Mouse (Mus musculus) forebrain, embryonic 15.5 days (tissue): ENCODE measurements at regions not wholly inside any gene's neighbourhood (a gene's known extent, or its start where the extent isn't known, plus 50 kb on each side); places are given as distances from the start of the nearest gene placed in this dataset.

Experiments
- ATAC-seq: fragments of 200-750 bp; cut with Nextera tagmentation; replicated peaks from 2 replicates; pipeline ENCODE4 v1.8.0; 2017; ENCODE audit warnings: mild to moderate bottlenecking, moderate TSS enrichment, moderate library complexity
- H3K27ac ChIP-seq: fragments of 300-500 bp; sonication (generic); replicated peaks from 2 replicates; pipeline ENCODE4 v1.5.1; 2015; ENCODE audit warnings: mild to moderate bottlenecking, inconsistent platforms
- H3K27me3 ChIP-seq: fragments of 300-500 bp; sonication (generic); 2 replicates; pipeline ENCODE4 v1.6.1; 2015; ENCODE audit warnings: inconsistent platforms
- H3K36me3 ChIP-seq: fragments of 300-500 bp; sonication (generic); 2 replicates; pipeline ENCODE4 v1.6.1; 2015; ENCODE audit warnings: mild to moderate bottlenecking, inconsistent platforms
- H3K4me1 ChIP-seq: fragments of 300-500 bp; sonication (generic); 2 replicates; pipeline ENCODE4 v1.6.1; 2015; ENCODE audit warnings: inconsistent platforms
- H3K4me2 ChIP-seq: fragments of 300-500 bp; sonication (generic); replicated peaks from 2 replicates; pipeline ENCODE4 v1.6.1; 2015; ENCODE audit warnings: mild to moderate bottlenecking, inconsistent platforms
- H3K4me3 ChIP-seq: fragments of 300-500 bp; sonication (generic); 2 replicates; pipeline ENCODE4 v1.5.1; 2015; ENCODE audit warnings: mild to moderate bottlenecking, inconsistent platforms
- H3K9ac ChIP-seq: fragments of 300-500 bp; sonication (generic); replicated peaks from 2 replicates; pipeline ENCODE4 v1.6.1; 2015; ENCODE audit warnings: mild to moderate bottlenecking, inconsistent platforms
- H3K9me3 ChIP-seq: fragments of 300-500 bp; sonication (generic); 2 replicates; pipeline ENCODE4 v1.6.1; 2016; ENCODE audit warnings: inconsistent platforms
- WGBS: fragments of 180-500 bp; shearing (Covaris S2); methylation state at CpG from one replicate; pipeline ENCODE4 v1.1.7; 2015; ENCODE audit warnings: mixed read lengths; 5-methylcytosine and 5-hydroxymethylcytosine counted together

- H3K4me2 ChIP-seq: no peak overlapping the region
- H3K9me3 ChIP-seq: no peaks in the 10 kb centered on the region
- H3K36me3 ChIP-seq: no peaks in the 10 kb centered on the region
- no peaks in the 10 kb centered on the region for H3K4me1 ChIP-seq
- no peak overlapping the region for H3K9ac ChIP-seq
- WGBS: 79% methylated on average over 2 of the region's 2 CpGs
- ATAC-seq: no peak
- H3K27me3 ChIP-seq: no peaks in the 10 kb centered on the region
- H3K27ac ChIP-seq: no peak overlapping the region
- H3K4me3 ChIP-seq: no peak overlapping the region
Measured at GRCm38 (mm10) chr17:44422161-44422560, 233.8 kb downstream of the Clic5 start.

- Histone ChIP-seq H3K27me3 (no peaks in the 10 kb centered on the region), H3K36me3 (no peaks in the 10 kb centered on the region), H3K27ac (no peak overlapping the region), H3K4me2 (no peak overlapping the region), H3K4me1 (no peaks in the 10 kb centered on the region), H3K9me3 (no peaks in the 10 kb centered on the region), H3K9ac (no peak overlapping the region), H3K4me3 (no peak overlapping the region)
- 65% methylated on average over 5 of the region's 5 CpGs for WGBS
- ATAC-seq: no peak
Measured at GRCm38 (mm10) chr17:44422865-44423264, 234.5 kb downstream of the Clic5 start.

GRCm38 (mm10) chr17:44423471-44423985, 235.1 kb downstream of the Clic5 start:
- Histone ChIP-seq H3K27me3 (no peaks in the 10 kb centered on the region), H3K4me1 (no peaks in the 10 kb centered on the region)
- WGBS: 91% methylated on average over 5 of the region's 5 CpGs

GRCm38 (mm10) chr17:44432524-44433295, 244.3 kb downstream of the Clic5 start:
- WGBS: 51% methylated on average over 4 of the region's 4 CpGs
- Histone ChIP-seq H3K4me2 (no peak overlapping the region), H3K27ac (no peak overlapping the region), H3K9ac (no peak overlapping the region), H3K4me3 (no peak overlapping the region), H3K27me3 (no peaks in the 10 kb centered on the region), H3K36me3 (no peaks in the 10 kb centered on the region), H3K4me1 (no peaks in the 10 kb centered on the region), H3K9me3 (no peaks in the 10 kb centered on the region)
- ATAC-seq: no peak

More at GRCm38 (mm10) chr17:44423471-44423985, 235.1 kb downstream of the Clic5 start:
- Histone ChIP-seq H3K4me2 (no peak overlapping the region), H3K4me3 (no peak overlapping the region), H3K36me3 (no peaks in the 10 kb centered on the region), H3K9me3 (no peaks in the 10 kb centered on the region), H3K9ac (no peak overlapping the region), H3K27ac (no peak overlapping the region)
- ATAC-seq: no peak

- Histone ChIP-seq H3K27ac (no peak overlapping the region), H3K9ac (no peak overlapping the region), H3K4me1 (no peaks in the 10 kb centered on the region), H3K4me3 (no peak overlapping the region), H3K4me2 (no peak overlapping the region), H3K27me3 (no peaks in the 10 kb centered on the region), H3K36me3 (no peaks in the 10 kb centered on the region), H3K9me3 (no peaks in the 10 kb centered on the region)
- ATAC-seq: no peak
Measured at GRCm38 (mm10) chr17:44433296-44433653, 244.9 kb downstream of the Clic5 start.

- no peaks in the 10 kb centered on the region for H3K9me3 ChIP-seq
- no peak overlapping the region for H3K27ac ChIP-seq
- no peak overlapping the region for H3K9ac ChIP-seq
- H3K27me3 ChIP-seq: no peaks in the 10 kb centered on the region
- H3K4me3 ChIP-seq: no peak overlapping the region
- no peaks in the 10 kb centered on the region for H3K4me1 ChIP-seq
- ATAC-seq: no peak
- no peak overlapping the region for H3K4me2 ChIP-seq
- 87% methylated on average over 9 of the region's 9 CpGs for WGBS
- H3K36me3 ChIP-seq: no peaks in the 10 kb centered on the region
Measured at GRCm38 (mm10) chr17:44436536-44437043, 248.2 kb downstream of the Clic5 start.

- no peak overlapping the region for H3K9ac ChIP-seq
- no peak for ATAC-seq
- no peaks in the 10 kb centered on the region for H3K4me1 ChIP-seq
- H3K27ac ChIP-seq: no peak overlapping the region
- no peak overlapping the region for H3K4me2 ChIP-seq
- H3K4me3 ChIP-seq: no peak overlapping the region
- H3K27me3 ChIP-seq: no peaks in the 10 kb centered on the region
- H3K36me3 ChIP-seq: no peaks in the 10 kb centered on the region
- H3K9me3 ChIP-seq: no peaks in the 10 kb centered on the region
Measured at GRCm38 (mm10) chr17:44438526-44438925, 250.1 kb downstream of the Clic5 start.

GRCm38 (mm10) chr17:44443460-44443859, 255.1 kb downstream of the Clic5 start:
- H3K4me1 ChIP-seq: no peaks in the 10 kb centered on the region
- ATAC-seq: no peak
- H3K9ac ChIP-seq: no peak overlapping the region
- H3K27me3 ChIP-seq: no peaks in the 10 kb centered on the region
- no peak overlapping the region for H3K4me2 ChIP-seq
- no peak overlapping the region for H3K4me3 ChIP-seq
- H3K9me3 ChIP-seq: no peaks in the 10 kb centered on the region
- WGBS: 82% methylated on average over 11 of the region's 11 CpGs
- no peak overlapping the region for H3K27ac ChIP-seq
- no peaks in the 10 kb centered on the region for H3K36me3 ChIP-seq

- Histone ChIP-seq H3K4me1 (no peaks in the 10 kb centered on the region), H3K36me3 (no peaks in the 10 kb centered on the region), H3K4me3 (no peak overlapping the region), H3K27me3 (no peaks in the 10 kb centered on the region), H3K9me3 (no peaks in the 10 kb centered on the region), H3K27ac (no peak overlapping the region), H3K4me2 (no peak overlapping the region), H3K9ac (no peak overlapping the region)
- 66% methylated on average over 3 of the region's 3 CpGs for WGBS
- no peak for ATAC-seq
Measured at GRCm38 (mm10) chr17:44445361-44445760, 257.0 kb downstream of the Clic5 start.
